Mouse (Mus musculus): ENCODE measurements at regions not wholly inside any gene's neighbourhood (a gene's known extent, or its start where the extent isn't known, plus 50 kb on each side); places are given as distances from the start of the nearest gene placed in this dataset.

DNA sequence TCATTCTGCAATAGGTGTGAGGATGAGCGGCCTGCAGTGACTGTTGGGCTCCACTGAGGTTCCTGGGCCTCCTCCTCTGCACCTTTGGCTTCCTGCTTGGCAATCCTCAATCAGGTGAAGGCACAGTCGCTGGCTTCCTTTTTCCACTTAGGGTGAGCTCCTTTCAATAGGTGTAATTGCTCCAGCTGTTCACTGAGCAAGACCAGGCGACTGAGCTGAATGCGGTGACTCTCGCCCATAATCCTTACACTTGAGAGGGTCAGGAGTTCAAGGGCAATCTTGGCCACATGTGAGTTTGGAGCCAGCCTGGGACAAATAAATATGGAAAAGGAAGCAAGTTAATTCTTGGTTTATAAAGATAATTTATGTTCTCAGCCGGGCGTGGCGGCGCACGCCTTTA is 76.1 kb upstream of the Epcam start:
- 92% methylated on average over 10 of the region's 10 CpGs for WGBS
- H3K4me3 ChIP-seq (ENCODE audit: insufficient read depth, low read depth, low read length): no peak overlapping the region
- no peak for TF ChIP-seq POLR2A (IDR thresholded peaks at IDR 0.05; ENCODE audit: low read depth, low read length)

DNA sequence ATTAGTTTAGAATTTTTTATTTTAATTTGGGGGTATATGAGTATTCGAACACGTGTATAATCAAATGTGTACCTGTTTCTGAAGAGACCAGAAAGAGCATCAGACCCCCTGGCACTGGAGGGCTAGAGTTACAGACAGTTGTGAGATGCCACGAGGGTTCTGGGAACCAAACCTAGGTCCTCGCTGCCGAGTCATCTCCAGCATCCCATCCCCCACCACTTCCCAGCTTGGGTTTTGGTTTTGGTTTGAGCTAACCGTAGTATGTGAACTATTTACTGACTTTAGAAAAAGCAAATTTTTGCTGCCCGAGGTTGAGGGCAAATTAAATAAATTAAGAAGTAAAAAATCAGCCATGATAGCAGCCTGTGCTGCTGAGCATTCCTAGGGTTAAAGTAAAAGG is 74.9 kb upstream of the Epcam start:
- TF ChIP-seq POLR2A (IDR thresholded peaks at IDR 0.05; ENCODE audit: low read depth, low read length) (no peak), CTCF (conservative IDR thresholded peaks at IDR 0.05; ENCODE audit: insufficient read depth, insufficient read length, low read depth, low read length) (no peak)
- Histone ChIP-seq H3K27ac (ENCODE audit: insufficient read depth, low read depth, low read length) (no peak overlapping the region), H3K27me3 (replicated peaks; ENCODE audit: control insufficient read depth, insufficient read depth, low read length) (no peaks in the 10 kb centered on the region), H3K4me3 (ENCODE audit: insufficient read depth, low read depth, low read length) (no peak overlapping the region), H3K4me1 (ENCODE audit: control insufficient read depth, insufficient read depth, low read length) (no peaks in the 10 kb centered on the region), H3K36me3 (ENCODE audit: control insufficient read depth, insufficient read depth, low read length) (no peaks in the 10 kb centered on the region)
- DNase-seq: no peak
- 76% methylated on average over 7 of the region's 7 CpGs for WGBS

More for the DNA sequence above, 76.1 kb upstream of the Epcam start:
- Histone ChIP-seq H3K4me1 (ENCODE audit: control insufficient read depth, insufficient read depth, low read length) (no peaks in the 10 kb centered on the region), H3K36me3 (ENCODE audit: control insufficient read depth, insufficient read depth, low read length) (no peaks in the 10 kb centered on the region), H3K27me3 (replicated peaks; ENCODE audit: control insufficient read depth, insufficient read depth, low read length) (no peaks in the 10 kb centered on the region), H3K27ac (ENCODE audit: insufficient read depth, low read depth, low read length) (no peak overlapping the region)
- DNase-seq: no peak

DNA sequence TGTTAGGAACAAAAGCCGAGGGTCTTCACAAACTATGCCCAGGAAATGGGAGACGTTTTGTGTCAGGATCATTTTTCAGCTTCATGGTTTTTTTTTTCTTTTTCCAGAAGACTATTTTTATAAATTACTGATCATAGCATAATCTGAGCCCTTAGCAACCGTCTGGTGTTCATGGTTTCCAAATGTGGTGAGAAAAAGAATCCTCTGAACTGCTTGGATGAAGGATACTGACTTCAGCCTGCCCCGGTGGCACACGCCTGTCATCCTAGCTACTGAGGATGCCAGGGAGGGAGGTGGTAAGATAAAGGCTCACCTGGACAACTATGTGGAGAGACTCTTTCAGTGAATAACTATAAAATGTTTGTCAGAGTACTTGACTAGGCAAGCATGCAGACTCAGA is 72.4 kb upstream of the Epcam start:
- H3K4me3 ChIP-seq (ENCODE audit: insufficient read depth, low read depth, low read length): no peak overlapping the region
- DNase-seq: no peak
- H3K27ac ChIP-seq (ENCODE audit: insufficient read depth, low read depth, low read length): no peak overlapping the region
- 81% methylated on average over 5 of the region's 5 CpGs for whole genome bisulfite sequencing
- H3K27me3 ChIP-seq (replicated peaks; ENCODE audit: control insufficient read depth, insufficient read depth, low read length): no peaks in the 10 kb centered on the region
- TF ChIP-seq CTCF (conservative IDR thresholded peaks at IDR 0.05; ENCODE audit: insufficient read depth, insufficient read length, low read depth, low read length) (no peak), POLR2A (IDR thresholded peaks at IDR 0.05; ENCODE audit: low read depth, low read length) (no peak)
- H3K4me1 ChIP-seq (ENCODE audit: control insufficient read depth, insufficient read depth, low read length): peaks cover 6% of the 10 kb centered on the region
- no peaks in the 10 kb centered on the region for H3K36me3 ChIP-seq (ENCODE audit: control insufficient read depth, insufficient read depth, low read length)

DNA sequence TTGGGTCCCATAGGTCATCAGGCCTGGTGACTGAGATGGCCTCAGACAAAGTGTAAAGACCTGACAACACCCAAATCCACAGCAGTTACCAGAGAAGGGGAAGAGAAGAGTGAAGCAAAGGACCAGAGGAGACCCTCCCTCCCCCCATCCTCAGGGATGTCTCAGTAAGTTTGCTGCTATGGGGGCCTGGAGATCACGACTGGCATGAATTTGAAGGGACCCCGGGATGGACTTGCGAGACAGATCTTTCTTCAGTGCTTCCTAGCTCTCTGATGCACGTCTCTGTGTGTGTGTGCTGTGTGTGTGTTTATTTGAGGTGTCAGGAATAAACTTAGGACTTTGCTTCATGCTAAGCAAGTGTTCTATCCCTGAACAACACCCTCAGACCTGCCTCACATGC is 70.1 kb upstream of the Epcam start:
- DNase-seq: no peak
- Histone ChIP-seq H3K27ac (ENCODE audit: insufficient read depth, low read depth, low read length) (no peak overlapping the region), H3K27me3 (replicated peaks; ENCODE audit: control insufficient read depth, insufficient read depth, low read length) (no peaks in the 10 kb centered on the region), H3K4me3 (ENCODE audit: insufficient read depth, low read depth, low read length) (no peak overlapping the region), H3K4me1 (ENCODE audit: control insufficient read depth, insufficient read depth, low read length) (peaks cover 6% of the 10 kb centered on the region), H3K36me3 (ENCODE audit: control insufficient read depth, insufficient read depth, low read length) (no peaks in the 10 kb centered on the region)
- WGBS: 95% methylated on average over 4 of the region's 4 CpGs
- TF ChIP-seq CTCF (conservative IDR thresholded peaks at IDR 0.05; ENCODE audit: insufficient read depth, insufficient read length, low read depth, low read length) (no peak), POLR2A (IDR thresholded peaks at IDR 0.05; ENCODE audit: low read depth, low read length) (no peak)

DNA sequence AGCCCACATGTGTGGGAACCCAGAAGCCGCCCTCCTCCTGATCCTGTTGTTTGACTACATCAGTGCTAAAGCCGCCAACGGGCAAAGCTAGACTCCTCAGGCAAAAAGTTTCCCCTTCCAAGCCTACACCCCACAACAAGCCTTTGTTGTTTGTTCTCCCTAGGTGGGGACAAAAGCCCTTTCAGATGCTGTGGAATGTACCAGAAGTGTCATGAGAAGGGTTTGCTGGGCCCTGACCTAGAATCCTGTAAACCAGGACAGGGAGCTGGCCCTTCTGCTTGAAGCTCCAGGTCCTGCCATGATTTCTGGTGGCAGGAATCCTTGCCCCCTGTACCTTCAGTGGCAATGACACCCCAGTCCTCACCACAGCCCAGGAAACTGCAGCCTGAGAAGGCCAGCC is 69.5 kb upstream of the Epcam start:
- WGBS: 93% methylated on average over 3 of the region's 3 CpGs
- no peak overlapping the region for H3K27ac ChIP-seq (ENCODE audit: insufficient read depth, low read depth, low read length)
- no peak overlapping the region for H3K4me3 ChIP-seq (ENCODE audit: insufficient read depth, low read depth, low read length)
- TF ChIP-seq POLR2A (IDR thresholded peaks at IDR 0.05; ENCODE audit: low read depth, low read length): no peak
- no peak for TF ChIP-seq CTCF (conservative IDR thresholded peaks at IDR 0.05; ENCODE audit: insufficient read depth, insufficient read length, low read depth, low read length)
- DNase-seq: no peak
- no peaks in the 10 kb centered on the region for H3K27me3 ChIP-seq (replicated peaks; ENCODE audit: control insufficient read depth, insufficient read depth, low read length)
- no peaks in the 10 kb centered on the region for H3K36me3 ChIP-seq (ENCODE audit: control insufficient read depth, insufficient read depth, low read length)
- peaks cover 6% of the 10 kb centered on the region for H3K4me1 ChIP-seq (ENCODE audit: control insufficient read depth, insufficient read depth, low read length)

DNA sequence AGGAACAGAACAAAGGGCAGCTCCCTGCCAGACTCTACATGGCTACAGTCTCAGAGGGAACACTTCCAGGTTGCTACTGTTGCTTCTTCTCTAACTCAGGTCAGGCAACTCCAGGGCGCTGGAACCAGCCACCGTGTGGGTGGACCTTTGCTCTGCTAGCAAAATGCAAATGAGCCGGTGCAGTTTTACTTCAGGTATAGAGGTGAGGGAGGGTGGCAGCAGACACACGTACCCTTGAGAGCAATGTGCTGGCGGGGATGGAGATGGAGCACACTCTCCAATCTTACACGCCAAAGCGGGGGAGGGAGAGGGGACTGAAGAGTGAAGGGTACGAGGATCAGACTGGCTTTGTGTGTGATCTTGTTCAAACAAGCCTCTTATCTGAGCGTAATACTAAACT is 68.8 kb upstream of the Epcam start:
- 29% methylated on average over 9 of the region's 9 CpGs for WGBS
- Histone ChIP-seq H3K4me1 (ENCODE audit: control insufficient read depth, insufficient read depth, low read length) (peaks cover 6% of the 10 kb centered on the region), H3K27me3 (replicated peaks; ENCODE audit: control insufficient read depth, insufficient read depth, low read length) (no peaks in the 10 kb centered on the region), H3K36me3 (ENCODE audit: control insufficient read depth, insufficient read depth, low read length) (no peaks in the 10 kb centered on the region), H3K27ac (ENCODE audit: insufficient read depth, low read depth, low read length) (no peak overlapping the region), H3K4me3 (ENCODE audit: insufficient read depth, low read depth, low read length) (no peak overlapping the region)
- TF ChIP-seq POLR2A (IDR thresholded peaks at IDR 0.05; ENCODE audit: low read depth, low read length) (no peak), CTCF (conservative IDR thresholded peaks at IDR 0.05; ENCODE audit: insufficient read depth, insufficient read length, low read depth, low read length) (no peak)
- DNase-seq: peak; percentile 74

DNA sequence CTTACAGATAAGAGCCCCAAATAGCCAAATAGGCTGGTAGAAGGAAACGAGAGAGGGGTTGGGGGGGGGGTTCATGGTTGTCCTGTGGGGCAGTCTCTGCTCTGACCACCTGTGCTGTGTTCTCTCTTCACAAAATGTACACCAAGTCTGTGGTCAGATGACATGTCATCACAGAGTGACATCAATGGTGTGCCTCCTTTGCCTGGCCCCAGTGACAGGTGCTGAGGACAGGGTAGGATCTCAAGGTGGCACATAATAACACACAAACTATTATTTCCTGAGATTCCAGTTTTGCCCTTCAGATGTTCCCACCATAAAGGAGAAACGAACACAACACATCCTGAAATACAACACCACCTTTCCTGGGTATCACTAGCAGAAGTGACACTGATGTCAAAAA is 68.3 kb upstream of the Epcam start:
- H3K27me3 ChIP-seq (replicated peaks; ENCODE audit: control insufficient read depth, insufficient read depth, low read length): no peaks in the 10 kb centered on the region
- DNase-seq: no peak

DNA sequence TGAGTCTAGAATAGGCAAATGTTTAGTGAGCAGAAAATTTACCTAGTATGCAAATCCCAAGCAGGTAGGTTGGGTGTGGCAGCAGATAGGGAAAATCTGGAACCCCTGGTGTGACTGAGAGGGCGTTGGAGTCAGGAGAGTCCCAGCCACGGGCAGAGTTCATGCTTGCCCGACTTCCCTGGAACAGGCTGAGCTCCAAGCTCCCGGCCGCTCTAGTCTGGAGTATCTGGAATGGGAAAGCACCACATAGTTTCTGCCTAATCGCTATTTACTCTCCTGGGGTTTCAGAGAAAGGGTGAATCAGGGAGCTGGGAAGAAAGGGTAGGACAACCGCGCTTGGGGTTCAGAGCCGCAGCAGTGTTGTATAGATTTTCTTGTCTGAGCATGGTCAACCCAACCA is 65.8 kb upstream of the Epcam start:
- Histone ChIP-seq H3K4me3 (ENCODE audit: insufficient read depth, low read depth, low read length) (no peak overlapping the region), H3K27me3 (replicated peaks; ENCODE audit: control insufficient read depth, insufficient read depth, low read length) (no peaks in the 10 kb centered on the region), H3K27ac (ENCODE audit: insufficient read depth, low read depth, low read length) (no peak overlapping the region), H3K36me3 (ENCODE audit: control insufficient read depth, insufficient read depth, low read length) (no peaks in the 10 kb centered on the region), H3K4me1 (ENCODE audit: control insufficient read depth, insufficient read depth, low read length) (peaks cover 6% of the 10 kb centered on the region)
- DNase-seq: peak; percentile 13
- TF ChIP-seq POLR2A (IDR thresholded peaks at IDR 0.05; ENCODE audit: low read depth, low read length) (no peak), CTCF (conservative IDR thresholded peaks at IDR 0.05; ENCODE audit: insufficient read depth, insufficient read length, low read depth, low read length) (no peak)
- 66% methylated on average over 9 of the region's 9 CpGs for WGBS

More for the DNA sequence above, 68.3 kb upstream of the Epcam start:
- peaks cover 6% of the 10 kb centered on the region for H3K4me1 ChIP-seq (ENCODE audit: control insufficient read depth, insufficient read depth, low read length)
- TF ChIP-seq CTCF (conservative IDR thresholded peaks at IDR 0.05; ENCODE audit: insufficient read depth, insufficient read length, low read depth, low read length) (no peak), POLR2A (IDR thresholded peaks at IDR 0.05; ENCODE audit: low read depth, low read length) (no peak)
- no peak overlapping the region for H3K27ac ChIP-seq (ENCODE audit: insufficient read depth, low read depth, low read length)
- no peaks in the 10 kb centered on the region for H3K36me3 ChIP-seq (ENCODE audit: control insufficient read depth, insufficient read depth, low read length)
- 38% methylated on average over 2 of the region's 2 CpGs for WGBS
- H3K4me3 ChIP-seq (ENCODE audit: insufficient read depth, low read depth, low read length): no peak overlapping the region
